Mouse (Mus musculus) embryo, embryonic 11.5 days (tissue): ENCODE data around the gene Slc22a5.
A peak's percentile ranks its signal among the peaks of the same experiment; 100 is the strongest.
"Not testable (repeated sequence)": the region's sequence is repeated elsewhere in the genome, so short reads cannot be mapped to it uniquely, and the experiment has no call there.

Experiments
- DNase-seq: peaks from one replicate; pipeline ENCODE4 v3.0.0-alpha.2; 2012; ENCODE audit warnings: low read depth, low spot score

Gene Slc22a5

DNA sequence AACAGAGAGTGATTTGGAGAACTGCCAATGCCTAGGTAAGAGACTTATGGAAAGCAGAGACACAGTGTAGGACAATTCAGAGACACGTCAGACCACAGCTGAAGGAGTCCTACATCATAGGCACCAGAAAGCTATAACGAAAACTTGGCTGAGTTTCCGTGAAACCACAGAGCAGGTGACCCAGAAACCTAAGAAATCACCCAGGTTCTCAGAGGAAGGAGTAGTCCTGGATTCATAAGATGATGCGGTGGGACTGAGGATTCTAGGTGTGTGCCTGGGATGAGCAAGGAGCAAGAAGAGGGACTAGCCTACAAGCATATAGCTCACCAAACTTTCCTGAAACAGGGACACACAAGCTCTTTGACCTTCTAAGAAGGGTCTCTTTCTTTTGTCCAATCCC lies 3.2 kb downstream of the Slc22a5 start:
- DNase-seq = no peak

DNA sequence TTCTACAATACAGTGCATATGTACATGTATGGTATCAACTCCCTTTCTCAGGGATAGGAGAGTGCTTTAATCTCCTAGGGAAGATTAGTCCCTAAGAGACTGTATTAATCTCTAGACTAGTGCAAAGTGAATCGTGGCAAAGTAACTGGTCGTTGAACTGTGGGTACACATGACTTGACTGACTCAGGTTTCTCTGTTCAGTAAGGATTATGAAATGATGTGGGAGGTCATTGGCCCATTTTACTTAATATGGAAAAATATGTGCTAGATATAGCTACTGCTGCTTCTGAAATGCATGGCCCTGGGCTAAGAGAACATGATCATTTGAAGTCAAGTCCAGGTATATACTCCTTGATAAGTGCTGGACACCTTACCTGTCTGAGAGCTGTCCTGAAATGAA lies 8.2 kb downstream of the Slc22a5 start:
- no peak for DNase-seq

DNA sequence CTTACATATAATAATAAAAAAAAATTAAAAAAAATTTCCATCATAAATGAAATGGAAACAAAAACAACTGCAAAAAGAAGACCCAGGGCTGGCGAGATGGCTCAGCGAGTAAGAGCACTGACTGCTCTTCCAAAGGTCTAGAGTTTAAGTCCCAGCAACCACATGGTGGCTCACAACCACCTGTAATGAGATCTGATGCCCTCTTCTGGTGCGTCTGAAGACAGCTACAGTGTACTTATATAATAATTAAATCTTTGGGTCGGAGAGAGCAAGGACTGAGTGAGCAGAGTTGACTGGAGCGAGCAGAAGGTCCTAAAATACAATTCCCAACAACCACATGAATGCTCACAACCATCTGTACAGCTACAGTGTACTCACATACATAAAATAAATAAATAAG lies 13.4 kb downstream of the Slc22a5 start:
- DNase-seq = not testable (repeated sequence)

DNA sequence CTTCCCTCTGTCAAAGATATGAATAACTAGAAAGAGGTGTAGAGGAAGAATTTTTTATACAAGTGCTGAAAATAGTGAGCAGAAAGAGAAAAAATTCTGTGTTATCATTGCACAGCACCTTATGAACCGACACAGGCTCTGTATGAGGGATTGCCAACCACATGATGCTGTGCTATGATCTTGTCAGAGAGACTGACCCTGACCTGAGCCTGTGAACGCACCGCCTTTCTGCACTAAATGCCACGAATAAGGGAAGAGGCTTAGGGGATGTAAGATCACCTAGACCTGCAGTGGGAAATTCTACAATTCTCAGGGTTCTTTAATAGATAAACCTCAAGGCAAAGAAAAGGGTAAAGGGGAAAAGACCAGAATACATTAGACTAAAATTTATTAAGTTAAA lies 15.0 kb downstream of the Slc22a5 start:
- no peak for DNase-seq

DNA sequence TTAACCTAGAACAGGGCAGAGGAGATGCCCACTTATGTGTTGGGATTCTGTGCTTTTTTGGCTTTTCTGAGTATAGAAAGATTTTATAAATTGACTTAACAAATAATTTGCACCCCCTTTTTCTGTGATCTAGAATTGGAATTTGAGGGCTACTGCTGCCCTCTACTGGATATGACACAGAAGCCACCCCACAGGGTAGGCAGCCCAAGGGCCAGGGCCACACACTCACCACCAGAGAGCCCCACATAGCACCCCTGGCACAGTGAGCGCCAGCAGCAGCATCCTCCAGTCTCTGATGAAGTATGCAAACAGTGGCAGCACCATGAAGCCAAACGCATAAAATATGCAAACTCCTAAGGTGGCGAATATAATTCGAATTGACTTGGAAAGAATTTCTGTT lies 16.8 kb downstream of the Slc22a5 start:
- no peak for DNase-seq

DNA sequence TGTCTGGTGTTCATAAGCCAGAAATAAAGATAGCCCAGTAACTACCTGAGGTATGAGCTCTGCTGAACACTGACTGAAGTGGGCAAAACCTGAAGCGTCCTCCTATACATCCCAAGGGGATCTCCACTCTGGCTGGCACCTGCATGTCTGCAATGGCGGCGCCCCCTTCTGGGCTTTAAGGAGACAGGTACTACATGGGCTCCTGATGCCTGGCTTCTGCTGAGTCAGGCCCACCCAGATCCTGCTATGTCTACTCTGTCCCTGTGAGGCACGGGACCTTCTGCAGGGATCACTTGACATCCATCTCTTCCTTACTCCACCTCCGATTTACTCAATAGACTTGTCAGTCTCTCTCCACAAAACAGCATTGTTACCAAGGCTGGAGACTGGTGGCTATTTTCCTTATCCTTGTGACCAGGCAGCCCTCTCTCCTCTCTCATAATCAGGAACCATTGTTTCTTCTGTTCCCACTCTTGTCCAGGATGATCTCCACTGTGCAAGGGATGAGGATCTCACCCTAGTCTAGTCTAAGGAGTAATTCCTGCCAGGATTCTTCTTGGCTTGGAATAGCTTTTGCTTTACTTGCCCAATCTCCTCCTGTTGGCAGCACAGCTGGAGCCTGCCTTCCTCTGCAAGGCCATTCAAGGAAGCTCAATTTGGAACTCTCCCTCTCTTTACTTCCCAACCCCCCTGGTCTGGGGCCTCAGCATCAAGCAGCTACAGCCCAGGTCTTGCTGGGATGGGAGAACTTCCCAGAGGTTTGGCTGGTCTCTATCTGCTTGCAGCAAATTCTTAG lies 17.4 kb downstream of the Slc22a5 start:
- DNase-seq = not testable (repeated sequence)

DNA sequence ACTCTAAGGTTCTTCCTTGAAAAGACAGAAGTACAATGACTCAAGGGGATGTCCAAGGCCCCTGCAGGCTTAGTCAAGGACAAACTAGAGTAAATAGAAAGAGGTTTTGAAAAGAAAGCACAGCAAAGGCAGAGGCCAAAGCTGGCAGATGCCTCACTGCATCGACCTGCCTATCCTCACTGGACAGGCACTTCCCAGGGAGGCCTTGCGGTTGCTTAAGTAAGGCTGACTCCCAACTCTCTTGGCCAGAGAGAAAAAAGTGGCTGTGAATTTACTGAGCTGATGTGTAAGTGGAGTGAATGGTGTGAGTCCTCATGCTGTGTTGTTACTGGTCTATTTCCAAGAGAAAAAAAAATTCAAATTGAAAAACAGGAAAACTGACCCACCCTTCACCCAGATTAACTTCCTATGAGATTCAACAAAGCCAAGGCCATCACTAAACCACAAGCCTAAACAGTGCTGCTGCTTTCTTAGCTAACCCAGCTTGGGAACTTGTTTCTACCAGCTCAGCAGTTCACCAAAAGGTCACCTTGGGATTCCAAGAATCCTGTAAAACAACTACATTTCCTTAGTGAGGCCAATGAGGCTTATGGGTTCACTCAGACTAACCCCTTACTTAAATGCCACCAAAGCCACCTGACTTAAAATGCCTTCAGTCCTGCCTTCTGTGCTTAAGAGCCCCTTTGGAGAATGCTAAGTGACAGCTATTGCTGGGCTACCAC lies 19.5 kb downstream of the Slc22a5 start:
- no peak for DNase-seq

DNA sequence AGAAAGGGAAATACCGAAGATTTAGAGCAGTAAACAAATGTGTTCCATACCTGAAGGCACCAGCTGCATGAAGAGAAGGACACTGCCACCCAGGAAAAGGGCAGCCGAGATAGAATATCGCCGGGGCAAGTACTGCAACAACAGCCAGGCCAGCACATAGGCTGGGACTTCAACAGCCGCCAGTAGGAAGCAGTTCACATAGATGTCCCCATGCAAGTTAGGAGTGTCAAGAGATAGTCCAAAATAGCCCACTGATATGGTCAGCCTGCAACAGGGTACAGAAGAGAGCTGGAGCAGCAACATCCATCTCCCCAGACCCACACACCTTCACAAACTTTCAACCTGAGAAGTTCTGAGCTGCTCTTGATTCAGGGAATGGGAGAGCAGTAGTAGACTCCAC lies 22.3 kb downstream of the Slc22a5 start:
- DNase-seq = no peak

DNA sequence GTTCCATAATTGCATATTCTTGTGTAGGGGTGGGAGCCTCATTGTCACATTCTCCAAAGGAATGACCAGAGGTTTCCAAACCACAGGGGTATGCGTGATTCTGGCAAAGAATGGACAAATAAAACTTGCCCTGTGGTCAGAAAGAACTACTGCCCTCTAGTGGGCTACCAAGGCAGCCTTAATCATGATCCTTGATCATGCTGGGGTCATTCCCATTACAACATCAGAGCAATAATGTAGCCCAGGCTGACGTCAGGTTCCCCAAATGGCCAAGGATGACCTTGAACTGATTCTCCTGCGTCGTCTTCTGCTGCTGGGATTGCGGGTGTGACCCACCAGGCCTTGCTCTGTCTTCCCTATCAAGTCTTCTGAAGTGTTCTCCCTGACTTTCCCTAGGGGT lies 23.1 kb downstream of the Slc22a5 start:
- not testable (repeated sequence) for DNase-seq

DNA sequence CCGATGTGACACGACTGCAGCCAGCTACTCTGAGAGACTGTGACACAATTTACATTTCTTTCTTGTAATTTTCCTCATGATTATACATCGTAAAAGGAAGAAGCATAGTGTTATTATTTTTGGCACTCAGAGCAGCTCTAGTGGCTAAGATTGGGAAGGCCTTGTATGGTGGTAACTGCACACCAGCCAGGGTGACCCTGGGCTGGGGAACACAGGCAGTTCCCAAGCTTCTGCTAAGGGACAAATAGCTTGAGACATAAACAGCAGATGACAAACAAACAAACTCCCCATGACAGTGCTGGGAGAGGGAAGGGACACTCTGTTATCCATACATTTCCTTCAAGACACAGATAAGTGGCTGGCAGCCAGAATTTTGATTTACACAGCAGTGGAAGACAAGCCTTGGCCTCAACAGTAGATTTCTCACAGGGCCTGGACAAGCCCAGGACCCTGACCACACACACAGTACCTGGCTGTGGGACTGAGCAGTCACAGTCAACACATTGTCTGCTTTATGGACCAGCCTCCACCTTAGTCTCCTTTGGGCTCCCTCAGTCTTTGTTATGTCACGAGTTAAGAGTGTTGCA lies 26.6 kb downstream of the Slc22a5 start:
- not testable (repeated sequence) for DNase-seq

DNA sequence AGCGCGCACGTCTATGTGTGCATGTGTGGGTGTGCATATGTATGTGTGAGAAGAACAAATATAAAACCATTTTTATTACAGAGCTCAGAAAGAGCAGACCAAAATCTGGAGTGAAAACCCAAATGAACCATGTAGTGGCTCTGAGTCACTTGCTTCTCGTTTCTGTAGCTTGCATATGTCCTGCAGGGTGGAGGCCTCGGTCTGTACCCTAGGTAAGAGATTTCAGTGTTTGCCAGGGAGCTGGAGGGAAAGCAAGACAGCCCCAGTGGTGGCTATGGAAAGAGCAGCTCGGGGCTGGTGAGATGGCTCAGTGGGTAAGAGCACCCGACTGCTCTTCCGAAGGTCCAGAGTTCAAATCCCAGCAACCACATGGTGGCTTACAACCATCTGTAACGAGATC lies 30.5 kb downstream of the Slc22a5 start:
- DNase-seq = not testable (repeated sequence)

DNA sequence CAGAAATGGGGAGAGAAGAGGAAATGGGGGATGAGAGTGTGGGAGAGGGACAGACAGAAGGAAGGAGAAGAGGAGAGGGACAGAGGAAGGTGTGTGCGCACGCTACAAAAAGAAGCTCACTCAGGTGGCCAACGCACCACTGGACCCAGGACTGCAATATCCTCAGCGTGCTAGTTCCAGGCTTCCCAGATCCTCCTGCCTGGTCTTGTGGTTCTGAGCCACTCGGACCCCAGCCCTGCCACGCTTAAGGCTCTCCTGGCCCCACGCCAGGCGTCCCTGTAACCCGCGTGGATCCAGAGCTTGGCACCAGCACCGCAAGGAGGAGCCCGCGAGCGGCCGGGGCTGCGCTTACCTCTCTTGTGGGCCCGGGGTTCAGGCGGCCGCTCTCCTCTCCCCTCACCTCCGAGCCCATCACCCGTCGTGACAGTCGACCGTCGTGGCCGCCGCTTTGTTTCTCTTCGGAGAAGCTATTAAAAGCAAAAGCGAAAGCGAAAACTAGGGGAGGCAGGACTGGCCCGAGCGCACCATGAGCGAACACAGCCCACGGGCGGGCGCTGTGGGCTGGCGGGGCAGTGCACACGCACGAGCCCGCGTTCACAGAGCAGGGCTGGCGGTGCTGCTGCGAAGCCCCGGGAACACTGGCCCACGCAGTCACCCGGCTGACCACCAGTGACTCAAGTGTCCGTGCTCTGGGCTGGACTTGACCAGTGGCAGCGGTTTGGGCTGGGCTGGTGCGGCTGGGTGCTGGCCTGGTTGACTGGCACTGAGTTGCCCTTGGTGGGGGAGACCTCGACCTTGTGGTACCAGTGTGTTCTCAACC lies 32.5 kb downstream of the Slc22a5 start, which contains the start of gene Gm12216:
Gm12216 (minus strand) TSS at position 496 of the 820 bp plus-strand sequence.
- DNase-seq = not testable (repeated sequence)

DNA sequence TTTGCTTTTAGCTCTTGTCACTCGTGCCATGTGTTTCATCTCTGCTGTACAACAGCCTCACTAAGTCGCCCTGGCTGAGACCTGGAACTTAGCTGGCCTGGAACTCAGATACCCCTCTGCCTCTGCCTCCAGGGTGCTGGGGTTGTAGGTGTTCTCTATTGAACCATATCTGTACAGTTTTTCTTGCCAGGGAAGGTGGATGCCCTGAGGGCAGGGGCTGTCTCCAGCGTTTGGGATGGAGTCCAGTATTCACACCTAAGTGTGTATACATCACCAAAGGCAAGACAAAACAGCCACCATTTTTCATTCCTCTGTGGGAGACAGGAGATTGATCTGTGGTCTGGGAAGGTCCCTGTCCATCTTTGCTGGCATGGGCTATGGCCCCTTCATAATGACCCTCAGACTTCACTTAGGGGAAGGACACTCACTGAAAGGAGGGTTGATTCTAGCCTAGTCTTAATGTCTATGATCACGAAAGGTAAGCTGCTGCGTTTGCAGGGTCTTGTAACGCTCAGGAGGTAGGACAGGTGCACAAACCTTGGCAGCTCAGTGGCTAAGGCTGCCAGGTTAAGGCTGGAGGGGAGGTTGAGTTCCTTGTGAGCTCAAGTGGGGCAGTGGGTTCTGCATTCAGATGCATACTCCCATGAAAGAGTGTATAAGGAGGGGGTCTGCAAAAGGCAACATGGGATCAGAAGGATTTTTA lies 33.3 kb downstream of the Slc22a5 start:
- DNase-seq = no peak

DNA sequence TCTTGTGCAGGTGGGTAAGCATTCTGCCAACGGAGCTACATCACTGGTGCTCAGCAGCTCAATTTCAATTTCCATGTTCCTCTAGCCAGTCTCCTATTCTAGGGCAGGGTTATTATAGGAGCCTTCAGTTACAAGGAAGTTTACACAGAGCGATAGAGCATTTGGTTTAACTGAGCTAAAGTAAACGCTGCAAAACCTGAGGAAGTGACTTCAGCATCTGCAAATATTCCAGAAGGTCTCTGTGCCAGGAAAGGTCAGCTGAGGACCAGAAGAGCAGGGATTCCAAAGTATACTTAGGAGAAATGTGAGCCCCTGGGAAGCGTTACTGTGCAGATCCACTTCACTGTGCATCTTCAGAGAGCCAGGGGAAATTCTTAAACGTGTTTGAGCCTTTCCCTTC lies 37.8 kb downstream of the Slc22a5 start:
- DNase-seq = no peak

DNA sequence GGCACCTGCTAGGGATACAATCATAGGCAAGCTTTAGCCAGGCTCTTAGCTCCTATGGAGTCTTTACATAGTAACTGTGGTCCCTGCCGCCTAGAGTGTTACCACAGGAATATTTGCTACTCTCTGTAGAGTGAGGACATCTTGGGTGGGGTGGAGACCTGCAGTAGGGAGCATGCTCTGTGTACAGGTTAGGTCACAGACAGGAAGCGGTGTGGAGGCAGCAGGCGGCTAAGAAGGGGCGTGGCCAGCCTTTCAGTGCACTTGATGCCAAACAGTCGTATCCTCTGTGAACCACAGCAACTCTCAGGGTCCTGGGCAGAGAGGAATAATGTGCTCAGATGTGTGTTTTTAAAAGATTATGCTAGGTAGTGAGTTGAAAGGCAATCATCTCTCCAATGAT lies 39.7 kb downstream of the Slc22a5 start:
- DNase-seq = no peak

DNA sequence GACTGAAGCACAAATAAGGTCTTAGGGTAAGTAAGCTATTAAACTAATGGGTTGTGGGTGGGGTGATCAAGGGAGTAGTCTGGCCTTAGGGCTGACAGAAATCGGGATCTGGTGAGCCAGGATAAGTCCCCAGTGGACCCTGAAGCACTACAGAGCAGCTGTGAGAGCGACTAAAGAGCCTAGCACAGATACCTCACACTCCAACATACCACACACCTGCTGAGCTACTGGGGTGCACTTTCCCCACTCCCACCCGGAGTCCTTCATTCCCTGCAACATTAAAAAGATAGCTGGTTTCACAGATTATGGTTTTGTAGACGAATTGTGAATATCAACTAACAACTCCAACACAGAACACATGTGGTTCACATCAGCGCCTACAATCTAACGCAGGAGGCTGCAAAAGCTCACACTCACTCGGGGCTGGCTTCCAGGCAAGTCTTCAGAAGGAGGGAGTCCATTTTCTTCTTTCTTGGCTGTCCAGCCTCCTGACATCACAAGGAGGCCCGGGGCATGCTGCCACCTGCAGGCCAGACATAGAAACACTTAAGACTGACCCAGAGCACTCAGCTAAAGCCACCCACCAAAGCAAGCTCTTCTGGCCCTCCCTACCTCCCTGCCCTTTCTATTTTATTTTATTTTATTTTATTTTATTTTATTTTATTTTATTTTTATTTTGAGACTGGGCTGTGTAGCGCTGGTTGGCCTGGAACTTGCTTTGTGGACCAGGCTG lies 41.7 kb downstream of the Slc22a5 start:
- peak; percentile 62 for DNase-seq

DNA sequence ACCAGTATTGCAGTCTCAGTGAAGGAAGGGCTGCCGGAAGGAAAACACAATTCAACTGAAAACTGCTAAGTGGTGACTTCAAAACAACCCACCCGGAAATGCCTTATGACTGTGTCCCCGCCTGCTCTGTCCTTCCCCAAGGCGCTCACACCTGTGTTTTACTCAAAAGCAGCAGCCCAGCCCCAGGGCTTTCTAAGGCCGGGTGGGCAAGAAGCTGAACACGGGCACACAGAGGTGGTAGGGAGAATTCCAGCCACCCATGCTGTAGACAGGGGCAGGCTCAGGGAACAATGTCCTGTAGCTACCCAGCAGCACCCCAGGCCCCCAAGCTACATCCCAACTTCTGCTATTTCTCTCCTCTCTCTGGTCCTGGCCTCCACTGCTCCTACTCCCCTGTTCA lies 45.8 kb downstream of the Slc22a5 start:
- no peak for DNase-seq

DNA sequence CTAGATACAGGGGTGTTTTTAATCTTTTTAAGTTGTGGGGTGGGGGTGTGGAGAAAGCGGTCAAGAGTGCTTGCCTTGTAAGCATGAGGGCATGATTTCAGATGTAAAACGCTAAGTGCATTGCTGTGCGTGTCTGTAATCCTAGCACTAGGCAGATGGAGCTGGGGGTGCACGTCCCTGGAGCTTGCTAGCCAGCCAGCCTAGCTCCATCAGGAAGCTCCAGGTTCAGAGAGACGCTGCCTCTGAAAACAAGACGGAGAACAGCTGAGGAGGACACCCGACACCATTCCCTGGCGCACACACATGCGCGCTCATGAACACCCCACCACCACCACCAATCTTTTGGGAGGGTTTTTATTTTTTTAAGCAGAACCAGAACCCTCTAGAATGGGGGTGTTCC lies 48.4 kb downstream of the Slc22a5 start:
- no peak for DNase-seq

DNA sequence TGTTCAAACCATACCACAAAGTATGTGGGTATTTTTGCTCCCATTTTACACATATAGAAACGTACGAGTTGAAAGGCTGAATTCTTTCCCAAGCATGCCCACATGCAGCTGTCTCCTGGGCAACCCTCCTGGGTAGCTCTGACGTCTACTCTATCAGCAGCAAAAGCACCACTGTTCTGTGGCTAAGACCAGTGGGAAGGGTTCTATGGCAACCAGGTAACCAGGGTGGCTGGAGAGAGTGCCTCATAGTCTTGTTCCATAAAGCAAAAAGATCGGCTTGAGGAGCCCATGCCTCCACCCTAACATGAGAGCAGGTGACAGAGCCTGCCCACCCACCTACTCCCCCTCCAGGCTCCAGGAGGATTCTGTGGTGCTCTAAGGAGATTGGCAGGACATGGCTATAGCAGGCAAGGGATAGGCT lies 49.3 kb downstream of the Slc22a5 start:
- DNase-seq = no peak

DNA sequence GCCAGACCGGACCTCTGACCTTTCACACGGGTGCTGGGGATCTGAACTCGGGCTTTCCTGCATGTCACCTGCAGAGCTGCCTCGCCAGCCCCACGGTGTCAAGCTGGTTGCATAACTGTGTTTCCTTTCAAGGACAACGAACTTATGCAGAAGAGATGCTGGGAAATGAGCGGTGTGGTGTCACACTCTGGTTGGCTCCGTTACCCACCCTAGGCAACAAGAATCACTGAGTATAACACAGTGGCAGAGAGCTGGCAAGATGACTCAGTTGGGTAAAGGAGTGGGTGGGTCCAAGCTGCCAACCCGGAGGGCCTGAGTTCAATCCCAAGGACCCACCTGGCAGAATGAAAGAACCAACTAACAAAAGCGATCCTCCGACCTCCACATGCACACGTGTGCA lies 49.9 kb downstream of the Slc22a5 start:
- DNase-seq = no peak
